Mouse (Mus musculus): Measurements from ENCODE around the gene Tbata.

Gene Tbata

GRCm38 (mm10) chr10:61208114-61208684 lies 36.4 kb downstream of the Tbata start:
- DNase-seq (ENCODE audit: low read depth, low spot score), result no peak

- no peak for DNase-seq (ENCODE audit: low read depth, low spot score)
Observed at GRCm38 (mm10) chr10:61211105-61211504, 39.4 kb downstream of the Tbata start.

- DNase-seq (ENCODE audit: low read depth, low spot score), result peak; percentile 42
Observed at GRCm38 (mm10) chr10:61211743-61212142, 40.0 kb downstream of the Tbata start.

GRCm38 (mm10) chr10:61212817-61213216 lies 41.1 kb downstream of the Tbata start:
- no peak for DNase-seq (ENCODE audit: low read depth, low spot score)

- DNase-seq (ENCODE audit: low read depth, low spot score), result no peak
Observed at GRCm38 (mm10) chr10:61215658-61216057, 43.9 kb downstream of the Tbata start.

GRCm38 (mm10) chr10:61216163-61216562 lies 44.4 kb downstream of the Tbata start:
- no peak for DNase-seq (ENCODE audit: low read depth, low spot score)

GRCm38 (mm10) chr10:61219318-61219717 lies 47.6 kb downstream of the Tbata start:
- DNase-seq (ENCODE audit: low read depth, low spot score), result no peak

- no peak for DNase-seq (ENCODE audit: low read depth, low spot score)
Observed at GRCm38 (mm10) chr10:61225694-61226093, 53.9 kb downstream of the Tbata start.

GRCm38 (mm10) chr10:61226784-61227396 lies 55.1 kb downstream of the Tbata start:
- no peak for DNase-seq (ENCODE audit: low read depth, low spot score)

- no peak for DNase-seq (ENCODE audit: low read depth, low spot score)
Observed at GRCm38 (mm10) chr10:61231756-61232155, 60.0 kb downstream of the Tbata start.

- peak; percentile 44 for DNase-seq (ENCODE audit: low read depth, low spot score)
Observed at GRCm38 (mm10) chr10:61232858-61233567, 61.3 kb downstream of the Tbata start.

GRCm38 (mm10) chr10:61234319-61234718 lies 62.6 kb downstream of the Tbata start:
- DNase-seq (ENCODE audit: low read depth, low spot score), result no peak

GRCm38 (mm10) chr10:61235677-61236267 lies 64.0 kb downstream of the Tbata start:
- no peak for DNase-seq (ENCODE audit: low read depth, low spot score)

- DNase-seq (ENCODE audit: low read depth, low spot score), result no peak
Observed at GRCm38 (mm10) chr10:61236683-61237390, 65.1 kb downstream of the Tbata start.

GRCm38 (mm10) chr10:61237391-61237785 lies 65.6 kb downstream of the Tbata start:
- DNase-seq (ENCODE audit: low read depth, low spot score), result no peak
